Mouse (Mus musculus) v-Abl transformed pro-B cells (cell line): ENCODE measurements around the gene Slco6d1.
"Not testable (repeated sequence)": the region's sequence is repeated elsewhere in the genome, so short reads cannot be mapped to it uniquely, and the experiment has no call there.

Experiments
- in situ Hi-C, 2 experiments: fragments of 400-800 bp; cut with MboI; formaldehyde crosslinking; loops; one replicate each; pipeline ENCODE4 v1.15.1; 2025; ENCODE audit not compliant: unreplicated experiment in 2 of 2

Slco6d1 gene

GRCm38 (mm10) chr1:98420824-98421223 is at the start of gene Slco6d1:
Gene Slco6d1 (plus strand): TSS chr1:98421124.
- in situ Hi-C loops = no loop called here

GRCm38 (mm10) chr1:98392001-98392400 is 28.9 kb upstream of the Slco6d1 start:
- in situ Hi-C loops = no loop called here

- in situ Hi-C loops = no loop called here
Observed at GRCm38 (mm10) chr1:98447929-98448328, 27.0 kb downstream of the Slco6d1 start.

- in situ Hi-C loops = not testable (repeated sequence)
Observed at GRCm38 (mm10) chr1:98459224-98459623, 38.3 kb downstream of the Slco6d1 start.

GRCm38 (mm10) chr1:98476381-98476780 is 55.5 kb downstream of the Slco6d1 start:
- in situ Hi-C loops = not testable (repeated sequence)

- in situ Hi-C loops = no loop called here
Observed at GRCm38 (mm10) chr1:98479243-98479642, 58.3 kb downstream of the Slco6d1 start.

- in situ Hi-C loops = no loop called here
Observed at GRCm38 (mm10) chr1:98505982-98506381, 85.1 kb downstream of the Slco6d1 start.

GRCm38 (mm10) chr1:98522977-98523376 is 102.1 kb downstream of the Slco6d1 start:
- in situ Hi-C loops = no loop called here

- in situ Hi-C loops = no loop called here
Observed at GRCm38 (mm10) chr1:98523537-98523936, 102.6 kb downstream of the Slco6d1 start.

GRCm38 (mm10) chr1:98528368-98528767 is 107.4 kb downstream of the Slco6d1 start:
- in situ Hi-C loops = not testable (repeated sequence)

GRCm38 (mm10) chr1:98545372-98545771 is 124.4 kb downstream of the Slco6d1 start:
- in situ Hi-C loops = no loop called here

- in situ Hi-C loops = no loop called here
Observed at GRCm38 (mm10) chr1:98554388-98554787, 133.5 kb downstream of the Slco6d1 start.

- in situ Hi-C loops = no loop called here
Observed at GRCm38 (mm10) chr1:98565701-98566100, 144.8 kb downstream of the Slco6d1 start.
